Mouse (Mus musculus) neural tube, embryonic 14.5 days (tissue): ENCODE data around the gene Pigr. TPM values are rescaled to one million over a fixed set of nuclear protein-coding genes. Genes with fewer than 3 reads are reported as not detected.

Experiments
- ATAC-seq: fragments of 200-750 bp; cut with Nextera tagmentation; 2 replicates; pipeline ENCODE4 v1.8.0; 2017; ENCODE audit warnings: low read depth, mild to moderate bottlenecking, moderate TSS enrichment, moderate library complexity
- H3K27ac ChIP-seq: fragments of 300-500 bp; sonication (generic); 2 replicates; pipeline ENCODE4 v1.5.1; 2014; ENCODE audit warnings: low read depth, mild to moderate bottlenecking, control low read depth, low read length, moderate library complexity, mixed read lengths
- H3K27me3 ChIP-seq: fragments of 300-500 bp; sonication (generic); 2 replicates; pipeline ENCODE4 v1.6.1; 2014; ENCODE audit warnings: low read length; ENCODE audit not compliant: control insufficient read depth, insufficient read depth
- H3K36me3 ChIP-seq: fragments of 300-500 bp; sonication (generic); 2 replicates; pipeline ENCODE4 v1.6.1; 2014; ENCODE audit warnings: low read length, mixed read lengths; ENCODE audit not compliant: control insufficient read depth, insufficient read depth
- H3K4me1 ChIP-seq: fragments of 300-500 bp; sonication (generic); 2 replicates; pipeline ENCODE4 v1.6.1; 2014; ENCODE audit warnings: low read length; ENCODE audit not compliant: control insufficient read depth, insufficient read depth
- H3K4me2 ChIP-seq: fragments of 300-500 bp; sonication (generic); 2 replicates; pipeline ENCODE4 v1.6.1; 2014; ENCODE audit warnings: mild to moderate bottlenecking, low read depth, low read length, control low read depth
- H3K4me3 ChIP-seq: fragments of 300-500 bp; sonication (generic); 2 replicates; pipeline ENCODE4 v1.5.1; 2014; ENCODE audit warnings: low read depth, low read length, control low read depth, mixed read lengths
- H3K9ac ChIP-seq: fragments of 300-500 bp; sonication (generic); replicated peaks from 2 replicates; pipeline ENCODE4 v1.6.1; 2014; ENCODE audit warnings: low read depth, mild to moderate bottlenecking, control low read depth, low read length, mixed read lengths
- H3K9me3 ChIP-seq: fragments of 300-500 bp; sonication (generic); 2 replicates; pipeline ENCODE4 v1.6.1; 2016; ENCODE audit warnings: low read length; ENCODE audit not compliant: control insufficient read depth
- WGBS: fragments of 180-500 bp; shearing (Covaris S2); extraction: QIAGEN DNeasy Blood & Tissue Kit; methylation state at CpG from one replicate; pipeline ENCODE4 v1.1.7; 2014; 5-methylcytosine and 5-hydroxymethylcytosine counted together
- polyA plus RNA-seq: library from polyadenylated mRNA; unstranded; fragments of >200 nt; fragmentation: Nextera tagmentation; extraction: Ambion mirVana; gene quantifications from 2 replicates; pipeline ENCODE4 v1.2.1, GENCODE M21; 2014

The Pigr gene
- polyA plus RNA-seq, 1 experiment from 2014 or later: not detected

GRCm38 (mm10) chr1:130865541-130866221 lies 39.2 kb downstream of the Pigr start, which contains the start of gene Fcmr:
Gene Fcmr, plus strand, starts transcription at chr1:130865669.
- no peak within 1 kb of the TSS for H3K4me2 ChIP-seq
- no peak within 1 kb of the TSS for H3K4me3 ChIP-seq
- no peaks in the 10 kb centered on the region for H3K36me3 ChIP-seq
- H3K27me3 ChIP-seq: no peaks in the 10 kb centered on the region
- no peak within 1 kb of the TSS for H3K9ac ChIP-seq
- H3K9me3 ChIP-seq: no peaks in the 10 kb centered on the region; the same call in 1 of the 2 replicates
- 85% methylated on average over 7 of the region's 7 CpGs for WGBS
- H3K27ac ChIP-seq: no peak within 1 kb of the TSS
- no peaks in the 10 kb centered on the region for H3K4me1 ChIP-seq
- no peak for ATAC-seq

GRCm38 (mm10) chr1:130872912-130873311 lies 46.4 kb downstream of the Pigr start:
- H3K27me3 ChIP-seq: no peaks in the 10 kb centered on the region
- H3K4me1 ChIP-seq: no peaks in the 10 kb centered on the region; the same call in 1 of the 2 replicates
- H3K9me3 ChIP-seq: no peaks in the 10 kb centered on the region
- no peak overlapping the region for H3K4me2 ChIP-seq
- 96% methylated on average over 2 of the region's 2 CpGs for WGBS
- H3K9ac ChIP-seq: no peak overlapping the region
- no peak for ATAC-seq
- H3K4me3 ChIP-seq: no peak overlapping the region
- H3K27ac ChIP-seq: no peak overlapping the region
- H3K36me3 ChIP-seq: no peaks in the 10 kb centered on the region

DNA sequence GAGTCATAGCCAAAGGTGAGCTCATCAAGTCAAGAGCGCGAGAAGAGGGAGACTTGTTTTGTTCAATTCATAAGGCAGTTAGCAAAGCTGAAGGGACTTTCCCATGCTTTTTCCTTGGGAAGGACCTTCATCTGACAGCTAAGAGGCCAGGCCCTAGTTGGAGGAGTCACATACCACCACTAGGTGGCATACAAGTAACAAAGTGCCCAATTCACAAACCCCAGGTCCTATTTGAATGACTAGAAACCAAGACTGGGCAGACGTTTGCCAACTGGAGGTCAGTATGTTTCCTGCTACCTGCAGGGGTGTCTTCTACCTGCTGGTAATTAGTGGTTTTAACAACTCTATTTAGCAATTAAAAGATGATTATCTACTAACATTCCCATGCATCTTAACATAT lies 48.7 kb downstream of the Pigr start:
- ATAC-seq: peak; percentile 68; the same call in 1 of the 2 replicates
- 44% methylated on average over 3 of the region's 3 CpGs for WGBS
- H3K9ac ChIP-seq: no peak overlapping the region
- H3K27me3 ChIP-seq: no peaks in the 10 kb centered on the region
- no peak overlapping the region for H3K27ac ChIP-seq
- no peak overlapping the region for H3K4me3 ChIP-seq
- H3K4me2 ChIP-seq: no peak overlapping the region
- H3K4me1 ChIP-seq: peaks cover 3% of the 10 kb centered on the region; the same call in 1 of the 2 replicates
- H3K9me3 ChIP-seq: no peaks in the 10 kb centered on the region
- H3K36me3 ChIP-seq: no peaks in the 10 kb centered on the region

GRCm38 (mm10) chr1:130875910-130876309 lies 49.4 kb downstream of the Pigr start:
- H3K27me3 ChIP-seq: no peaks in the 10 kb centered on the region
- no peak overlapping the region for H3K9ac ChIP-seq
- 63% methylated on average over 3 of the region's 3 CpGs for WGBS
- no peaks in the 10 kb centered on the region for H3K9me3 ChIP-seq
- H3K4me2 ChIP-seq: no peak overlapping the region
- no peak for ATAC-seq
- no peaks in the 10 kb centered on the region for H3K36me3 ChIP-seq
- H3K4me1 ChIP-seq: peaks cover 3% of the 10 kb centered on the region; the same call in 1 of the 2 replicates
- H3K27ac ChIP-seq: no peak overlapping the region
- H3K4me3 ChIP-seq: no peak overlapping the region

GRCm38 (mm10) chr1:130876931-130877509 lies 50.5 kb downstream of the Pigr start:
- ATAC-seq: no peak
- WGBS: 20% methylated on average over 3 of the region's 3 CpGs
- no peak overlapping the region for H3K4me3 ChIP-seq
- H3K9ac ChIP-seq: no peak overlapping the region
- no peaks in the 10 kb centered on the region for H3K9me3 ChIP-seq
- no peaks in the 10 kb centered on the region for H3K27me3 ChIP-seq
- peaks cover 3% of the 10 kb centered on the region; the same call in 1 of the 2 replicates for H3K4me1 ChIP-seq
- H3K36me3 ChIP-seq: no peaks in the 10 kb centered on the region
- H3K4me2 ChIP-seq: no peak overlapping the region
- H3K27ac ChIP-seq: no peak overlapping the region

DNA sequence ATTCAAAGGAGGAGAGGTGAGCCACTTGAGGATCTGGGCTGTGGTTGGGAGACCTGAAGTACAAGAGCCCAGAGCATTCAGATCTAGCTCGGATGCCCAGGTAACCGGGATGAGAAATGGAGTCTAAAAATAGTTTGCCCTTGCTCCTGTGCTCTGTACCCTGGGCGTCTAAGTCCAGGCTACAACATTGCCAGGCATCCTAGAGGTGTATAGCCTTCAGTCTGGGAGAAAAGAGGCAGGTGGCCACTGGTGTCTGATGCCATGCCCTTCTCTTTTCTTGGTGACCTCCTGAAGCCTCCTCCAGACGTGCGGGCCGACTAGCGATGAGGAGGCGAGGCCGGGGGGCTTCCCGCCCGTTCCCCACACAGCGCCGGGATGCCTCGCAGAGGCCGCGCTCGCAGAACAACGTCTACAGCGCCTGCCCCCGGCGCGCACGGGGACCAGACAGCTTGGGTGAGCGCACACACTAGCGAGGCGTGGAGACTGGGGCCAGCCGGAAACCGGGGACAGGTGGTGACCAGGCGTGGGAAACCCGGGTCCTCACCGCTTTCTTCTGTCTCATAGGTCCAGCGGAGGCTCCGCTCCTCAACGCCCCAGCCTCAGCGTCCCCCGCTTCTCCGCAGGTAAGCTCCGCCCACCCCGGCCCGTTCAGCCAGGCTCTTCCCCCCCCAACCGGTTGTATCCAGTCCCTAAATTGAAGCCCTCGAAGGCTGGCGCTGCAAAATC lies 51.6 kb downstream of the Pigr start:
- H3K27me3 ChIP-seq: no peaks in the 10 kb centered on the region
- H3K4me2 ChIP-seq: peak overlapping the region; percentile 62
- H3K27ac ChIP-seq: no peak overlapping the region
- peaks cover 3% of the 10 kb centered on the region; the same call in 1 of the 2 replicates for H3K4me1 ChIP-seq
- H3K36me3 ChIP-seq: no peaks in the 10 kb centered on the region
- no peaks in the 10 kb centered on the region for H3K9me3 ChIP-seq
- peak; percentile 71; the same call in 1 of the 2 replicates for ATAC-seq
- 3% methylated on average over 43 of the region's 43 CpGs for WGBS
- H3K9ac ChIP-seq: peak overlapping the region; percentile 43
- H3K4me3 ChIP-seq: peak overlapping the region; percentile 36

DNA sequence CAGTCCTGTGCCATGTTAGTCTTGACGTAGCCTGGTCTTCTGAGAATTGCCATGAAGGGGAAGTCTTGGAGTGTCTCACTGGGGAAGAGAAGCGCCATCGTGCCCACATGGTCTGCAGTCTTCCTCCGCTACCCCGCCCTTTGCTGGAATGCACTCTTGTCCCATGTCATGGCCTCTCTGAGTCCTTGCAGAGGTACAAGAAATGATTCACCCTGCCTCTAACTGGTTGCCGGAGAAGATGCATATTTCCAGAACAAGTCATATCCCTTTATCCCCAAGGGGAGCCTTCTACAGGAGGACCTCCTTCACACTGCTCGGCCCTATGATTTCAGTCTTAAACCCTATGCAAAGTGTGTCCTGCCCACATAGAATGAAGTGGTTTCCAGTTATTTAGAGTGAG lies 53.4 kb downstream of the Pigr start:
- Histone ChIP-seq H3K9me3 (no peaks in the 10 kb centered on the region), H3K4me2 (no peak overlapping the region)

GRCm38 (mm10) chr1:130883146-130883545 lies 56.7 kb downstream of the Pigr start:
- no peak for ATAC-seq
- WGBS: 92% methylated on average over 4 of the region's 4 CpGs
- Histone ChIP-seq H3K4me3 (no peak overlapping the region), H3K36me3 (no peaks in the 10 kb centered on the region), H3K27me3 (no peaks in the 10 kb centered on the region), H3K9ac (no peak overlapping the region), H3K4me2 (no peak overlapping the region), H3K27ac (no peak overlapping the region), H3K4me1 (peaks cover under 1% of the 10 kb centered on the region; the same call in 1 of the 2 replicates), H3K9me3 (no peaks in the 10 kb centered on the region)

More for the DNA sequence above, 53.4 kb downstream of the Pigr start:
- Histone ChIP-seq H3K36me3 (no peaks in the 10 kb centered on the region), H3K4me3 (no peak overlapping the region), H3K9ac (no peak overlapping the region), H3K27me3 (no peaks in the 10 kb centered on the region), H3K4me1 (peaks cover 3% of the 10 kb centered on the region; the same call in 1 of the 2 replicates), H3K27ac (no peak overlapping the region)
- WGBS: 90% methylated on average over 7 of the region's 7 CpGs
- no peak for ATAC-seq

DNA sequence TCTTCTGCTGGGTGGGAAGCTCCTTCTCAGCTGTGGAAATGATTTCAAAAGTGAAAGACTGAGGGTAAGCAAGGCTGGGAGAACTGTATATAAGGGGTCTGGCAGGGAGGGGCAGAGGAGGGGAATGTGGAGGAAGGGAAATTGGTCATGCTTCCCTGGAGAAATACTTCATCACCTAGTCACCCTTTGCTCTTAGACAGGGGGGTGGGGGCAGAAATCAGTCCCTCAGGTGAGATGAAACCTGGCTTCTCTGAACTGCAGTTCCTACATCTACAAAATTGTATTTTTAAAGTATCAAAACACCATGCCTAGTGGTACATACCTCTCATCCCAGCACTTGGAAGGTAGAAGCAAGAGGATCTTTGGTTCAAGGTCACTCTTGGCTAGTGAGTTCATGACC lies 60.9 kb downstream of the Pigr start, which contains the start of gene Il24:
TSS of gene Il24 (minus strand) at position 101 of the 400 bp plus-strand sequence.
- Histone ChIP-seq H3K9ac (no peak within 1 kb of the TSS), H3K27me3 (no peaks in the 10 kb centered on the region), H3K27ac (no peak within 1 kb of the TSS), H3K36me3 (no peaks in the 10 kb centered on the region), H3K4me3 (no peak within 1 kb of the TSS), H3K4me1 (no peaks in the 10 kb centered on the region), H3K9me3 (no peaks in the 10 kb centered on the region), H3K4me2 (no peak within 1 kb of the TSS)
- ATAC-seq: no peak
